Comparison of ENCODE assay signal across 17 mouse cellular contexts in the genomic region with DNA sequence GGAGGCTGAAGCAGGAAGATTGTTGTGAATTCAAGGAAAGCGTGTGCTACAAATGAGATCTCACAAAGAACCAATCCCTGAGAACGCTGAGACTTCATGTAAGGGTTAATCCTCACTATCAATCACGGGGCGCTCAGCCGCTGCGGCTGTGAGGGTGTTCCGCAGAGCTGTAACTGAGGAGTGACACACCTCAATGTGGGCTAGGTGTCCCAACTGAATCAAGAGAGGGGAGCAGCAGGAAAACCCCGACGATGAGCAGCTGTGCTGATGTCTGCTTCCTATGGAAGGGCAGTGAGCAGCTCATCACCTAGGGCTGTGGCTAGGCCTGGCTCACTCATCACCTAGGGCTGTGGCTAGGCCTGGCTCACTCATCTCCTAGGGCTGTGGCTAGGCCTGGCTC.
"Had no signal": no experiment of that assay in that cellular context is flagged by ENCODE, and none has a peak within 500 bp of the region (broad histone marks: within the 10 kb centered on the region; RNA-seq: fewer than 3 reads in every experiment).

No protein-coding gene starts in this region.

- H3K9me3 ChIP-seq: liver, embryonic 15.5 days; lung, embryonic 15.5 days; midbrain, embryonic 10.5 days; midbrain, embryonic 12.5 days; neural tube, embryonic 12.5 days; stomach, embryonic 15.5 days had no signal

- H3K4me1 ChIP-seq: liver, embryonic 15.5 days; lung, embryonic 15.5 days; midbrain, embryonic 12.5 days; neural tube, embryonic 12.5 days; stomach, embryonic 15.5 days had no signal

- H3K27me3 ChIP-seq: liver, embryonic 15.5 days; lung, embryonic 15.5 days; midbrain, embryonic 12.5 days; neural tube, embryonic 12.5 days; stomach, embryonic 15.5 days had no signal

- H3K4me2 ChIP-seq: liver, embryonic 15.5 days; lung, embryonic 15.5 days; midbrain, embryonic 12.5 days; neural tube, embryonic 12.5 days; stomach, embryonic 15.5 days had no signal

- H3K4me3 ChIP-seq: liver, embryonic 15.5 days; lung, embryonic 15.5 days; midbrain, embryonic 10.5 days; midbrain, embryonic 12.5 days; myocyte; neural tube, embryonic 12.5 days; stomach, embryonic 15.5 days had no signal

- H3K36me3 ChIP-seq: stomach, embryonic 15.5 days had no signal

- H3K9ac ChIP-seq: liver, embryonic 15.5 days; liver, postnatal 0 days; lung, embryonic 15.5 days; midbrain, embryonic 12.5 days; neural tube, embryonic 12.5 days; stomach, embryonic 15.5 days had no signal

- ATAC-seq: liver, postnatal 0 days; lung, postnatal 0 days; midbrain, embryonic 16.5 days had no signal

- H3K27ac ChIP-seq: liver, embryonic 15.5 days; lung, embryonic 15.5 days; midbrain, embryonic 10.5 days; midbrain, embryonic 12.5 days; neural tube, embryonic 12.5 days; stomach, embryonic 15.5 days; stomach, postnatal 0 days had no signal

- DNase-seq: liver, postnatal 0 days; lung, adult 2 months; lung, postnatal 14 days; lung, postnatal 36 days; right cerebral cortex, postnatal 14 days; thymus, adult 2 months; thymus, postnatal 36 days had no signal
